Mouse (Mus musculus) B cell, adult 2 months (primary cell): ENCODE data around the gene Scyl3.

ENCODE experiments used
- DNase-seq, 2 experiments: peaks; one replicate each; pipeline ENCODE4 v3.0.0; 2022

Gene Scyl3

DNA sequence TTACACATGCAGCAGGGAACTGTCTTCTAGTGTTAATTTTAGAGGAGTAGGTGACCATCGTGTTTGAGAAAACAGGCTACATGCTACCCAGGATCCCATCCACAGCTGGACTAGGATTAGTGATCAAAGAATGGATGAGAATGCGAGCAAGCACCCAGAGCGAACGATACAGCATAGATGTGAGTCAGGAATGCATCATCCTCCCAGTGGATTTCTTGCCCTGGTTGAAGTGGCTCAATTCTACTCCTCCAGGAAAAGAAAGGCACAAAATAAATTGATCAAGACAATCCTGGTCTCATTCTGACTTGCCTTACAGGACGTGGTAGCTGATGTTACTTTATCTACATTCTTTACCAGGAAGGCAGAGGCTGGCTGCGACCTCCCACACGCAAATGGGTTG lies at the start of gene Scyl3:
Gene Scyl3 (plus strand): TSS at position 255 of the 400 bp plus-strand sequence.
- no peak for DNase-seq

- DNase-seq, result no peak
Observed at GRCm38 (mm10) chr1:163889629-163890028, 39.3 kb upstream of the Scyl3 start.

GRCm38 (mm10) chr1:163893294-163893693 lies 35.6 kb upstream of the Scyl3 start:
- no peak for DNase-seq

- DNase-seq, result no peak
Observed at GRCm38 (mm10) chr1:163893774-163894527, 34.9 kb upstream of the Scyl3 start.

DNA sequence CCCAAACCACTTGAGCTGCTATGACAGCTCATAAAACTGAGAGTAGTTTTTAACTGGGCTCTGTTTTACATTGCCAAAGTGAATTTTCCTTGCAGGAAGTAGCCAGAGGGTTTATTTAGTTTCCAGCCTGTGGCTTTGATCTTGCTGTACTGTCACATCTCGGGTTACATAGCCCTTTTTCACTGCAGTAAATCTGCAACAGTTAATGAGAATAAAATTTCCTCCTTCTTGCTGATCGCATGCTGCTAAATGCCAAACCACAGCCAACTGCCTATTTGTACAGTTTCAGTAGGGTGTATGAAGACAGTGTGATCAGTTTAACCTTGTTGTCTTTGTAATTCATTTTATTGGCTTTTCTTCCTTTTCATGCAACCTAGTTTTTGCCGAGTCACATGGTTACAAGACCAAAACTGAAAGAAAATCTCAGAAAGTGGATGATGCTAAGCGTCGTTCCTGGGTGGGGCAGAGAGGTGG lies 30.6 kb upstream of the Scyl3 start:
- no peak for DNase-seq

- no peak for DNase-seq
Observed at GRCm38 (mm10) chr1:163899575-163899974, 29.3 kb upstream of the Scyl3 start.

DNA sequence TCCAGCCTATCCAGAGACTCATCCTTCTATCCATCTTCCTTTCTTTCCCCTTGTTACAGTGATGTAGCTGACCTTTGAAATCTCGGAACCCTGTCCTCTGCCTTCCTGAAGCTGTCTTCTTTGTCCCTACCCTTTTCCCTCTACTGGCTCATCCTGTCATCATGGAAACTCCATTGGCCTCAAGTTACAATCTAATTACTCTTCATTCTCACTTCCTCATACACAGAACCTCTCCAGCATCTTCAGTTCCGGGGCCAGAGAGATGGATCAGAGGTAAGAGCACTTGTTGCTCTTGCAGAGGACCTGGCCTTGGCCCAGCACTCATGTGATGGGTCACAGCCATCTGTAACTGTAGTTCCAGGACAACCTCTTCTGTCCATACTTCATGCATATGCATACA lies 28.7 kb upstream of the Scyl3 start:
- no peak for DNase-seq

- no peak for DNase-seq
Observed at GRCm38 (mm10) chr1:163903411-163903810, 25.5 kb upstream of the Scyl3 start.

- DNase-seq, result no peak
Observed at GRCm38 (mm10) chr1:163907007-163907811, 21.7 kb upstream of the Scyl3 start.

DNA sequence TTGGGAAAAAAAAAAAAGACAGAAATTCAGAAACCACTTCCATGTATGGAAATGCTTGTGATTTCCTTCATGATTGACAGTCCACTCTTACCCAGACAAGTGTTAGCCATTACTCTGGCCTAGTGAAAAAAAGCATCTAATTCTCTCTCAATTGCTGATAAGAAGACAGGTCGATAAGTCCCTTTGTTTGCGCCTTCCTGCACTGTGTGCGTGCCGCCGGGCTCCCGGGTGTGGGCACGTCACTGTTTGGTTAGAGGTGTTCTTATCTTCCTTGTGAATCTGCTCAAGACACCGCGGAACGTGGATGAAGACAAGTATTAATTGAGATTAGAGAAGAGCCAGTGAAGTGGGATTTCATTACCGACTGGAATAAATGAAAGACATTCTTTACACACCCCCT lies 20.5 kb upstream of the Scyl3 start:
- DNase-seq, result no peak

GRCm38 (mm10) chr1:163910343-163910742 lies 18.6 kb upstream of the Scyl3 start:
- peak; percentile 52 to 53 for DNase-seq

DNA sequence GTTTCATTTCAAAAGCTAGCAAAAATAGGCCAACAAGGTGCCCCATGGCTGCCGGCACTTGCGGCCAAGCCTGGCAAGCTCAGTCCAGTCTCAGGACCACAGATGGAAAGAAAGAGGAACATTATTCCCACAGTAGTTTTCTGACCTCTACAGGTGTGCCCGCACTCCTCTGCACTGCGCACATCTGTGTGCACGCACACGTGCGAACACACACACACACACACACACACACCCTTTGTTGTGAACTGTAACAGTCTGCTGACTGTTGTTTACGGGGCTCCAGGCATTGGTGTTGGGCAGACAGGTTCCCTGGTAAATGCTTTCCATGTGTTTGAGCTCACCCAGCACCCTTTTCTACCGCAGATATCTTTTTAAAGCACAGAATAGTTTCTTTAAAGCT lies 18.1 kb upstream of the Scyl3 start:
- DNase-seq, result no peak

DNA sequence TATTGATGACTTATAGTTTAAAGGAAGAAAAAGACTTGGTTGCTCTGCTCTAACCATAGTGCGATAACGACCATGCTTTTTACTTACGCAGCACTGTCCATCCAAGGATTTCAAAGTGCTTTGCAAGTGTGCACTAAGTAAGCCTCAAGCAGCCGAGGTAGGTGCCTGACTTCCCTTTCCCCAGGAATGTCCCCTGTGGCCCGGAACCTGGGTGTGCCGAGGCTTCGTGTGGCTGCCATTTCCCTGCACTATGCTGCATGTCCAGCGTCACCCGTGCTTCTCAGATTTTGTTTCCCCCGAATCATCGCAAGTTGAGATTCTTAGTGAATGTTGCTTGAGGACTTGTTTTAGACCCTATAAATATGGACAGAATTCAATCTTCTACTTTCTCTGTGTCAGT lies 16.9 kb upstream of the Scyl3 start:
- DNase-seq, result no peak

DNA sequence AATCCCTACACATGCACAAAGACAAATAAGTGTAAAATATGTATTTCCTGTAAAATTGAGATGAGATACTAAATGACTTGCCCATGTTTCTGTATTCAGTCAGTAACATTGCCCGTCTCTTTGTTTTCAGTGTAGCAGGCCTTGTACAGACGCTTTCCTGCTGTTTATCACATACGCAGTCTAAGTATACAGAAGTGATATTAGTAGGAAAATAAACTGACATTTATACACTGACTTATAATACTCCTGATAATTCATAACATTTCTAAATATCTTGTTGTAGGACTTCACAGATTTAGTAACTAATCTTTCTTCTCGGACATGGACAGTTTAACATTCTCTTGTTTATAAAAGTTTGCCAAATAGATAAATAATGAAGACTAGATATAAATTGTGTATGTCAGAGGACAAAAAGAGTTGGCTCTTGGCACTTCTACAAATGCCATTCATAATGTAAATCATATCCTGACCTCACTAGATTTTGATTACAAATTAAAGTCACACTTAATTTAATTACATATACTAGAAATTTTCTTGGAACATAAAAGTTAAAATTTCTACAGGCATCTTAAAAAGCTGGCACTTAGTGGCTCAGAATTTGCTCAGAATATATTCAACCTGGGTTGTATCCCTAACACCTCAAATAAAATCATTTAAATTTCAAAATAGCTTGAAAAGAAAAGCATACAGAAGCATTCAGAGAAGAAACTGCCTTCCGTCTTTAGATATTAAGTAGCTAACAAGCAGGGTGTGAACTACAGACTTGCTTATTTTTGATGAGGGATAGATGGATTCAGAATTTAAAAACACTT lies 11.3 kb upstream of the Scyl3 start:
- no peak for DNase-seq

DNA sequence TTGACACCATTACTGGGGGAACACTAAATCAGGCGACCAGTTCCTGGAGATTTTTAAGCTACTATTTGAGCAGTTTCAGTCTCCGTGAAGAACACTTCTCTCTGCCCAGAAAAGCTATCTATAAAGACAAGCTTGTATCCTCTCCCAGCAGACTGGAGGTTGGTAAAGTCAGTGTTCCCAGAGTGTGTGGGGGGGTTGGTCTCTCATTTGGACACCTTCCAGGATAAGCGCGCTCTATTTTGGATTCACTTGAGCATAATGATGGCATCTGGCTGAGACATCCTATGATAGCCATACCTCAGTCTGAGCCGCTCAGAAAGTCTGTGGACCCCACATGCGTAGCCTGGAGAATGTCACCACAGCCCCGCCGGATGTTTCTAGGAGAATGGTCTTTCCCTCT lies 4.8 kb upstream of the Scyl3 start:
- no peak for DNase-seq

- DNase-seq, result peak; percentile 91
Observed at GRCm38 (mm10) chr1:163929636-163930457, 947 bp downstream of the Scyl3 start.

GRCm38 (mm10) chr1:163930458-163930794 lies 1.5 kb downstream of the Scyl3 start:
- no peak for DNase-seq

DNA sequence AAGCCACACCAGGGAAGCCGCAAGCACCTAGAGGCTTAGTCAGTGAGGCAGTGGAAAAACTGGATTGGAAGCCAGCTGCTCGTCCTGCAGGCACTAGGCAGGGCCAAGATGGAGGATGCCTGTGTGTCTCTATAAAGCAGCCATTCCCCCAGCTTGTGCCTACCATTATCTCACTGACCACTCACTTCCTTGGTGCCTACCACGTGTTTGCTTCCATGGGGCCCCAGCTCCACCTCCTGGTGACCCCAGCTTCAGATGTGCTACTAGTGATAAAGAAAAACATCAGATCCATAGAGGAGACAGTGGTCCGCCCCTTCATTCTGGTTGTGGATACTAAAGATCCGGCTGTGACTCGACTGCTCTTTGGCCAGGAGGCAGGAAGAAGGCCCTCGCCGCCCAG lies 2.9 kb downstream of the Scyl3 start:
- no peak for DNase-seq

GRCm38 (mm10) chr1:163934591-163934990 lies 5.7 kb downstream of the Scyl3 start:
- DNase-seq, result no peak

- no peak for DNase-seq
Observed at GRCm38 (mm10) chr1:163942056-163942455, 13.2 kb downstream of the Scyl3 start.

DNA sequence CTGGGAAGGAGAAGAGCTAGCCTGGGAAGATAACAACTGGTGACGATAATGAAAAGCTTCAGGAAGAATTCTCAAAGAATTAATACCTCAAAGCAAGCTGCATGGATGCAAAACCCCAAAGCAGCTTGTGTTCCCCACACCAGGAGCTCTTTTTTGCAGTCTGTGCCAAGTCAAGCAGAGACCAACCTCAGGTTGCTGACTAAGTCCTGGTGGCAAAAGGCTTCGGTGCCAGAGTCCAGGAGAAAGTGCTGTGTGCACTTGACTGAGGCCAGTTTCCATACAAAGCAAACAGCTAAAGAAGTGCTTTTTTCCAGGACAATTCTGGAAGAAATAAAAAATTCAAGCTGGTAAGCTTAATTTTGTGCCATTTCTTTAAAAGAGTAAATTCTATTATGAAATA lies 24.5 kb downstream of the Scyl3 start:
- DNase-seq, result no peak

GRCm38 (mm10) chr1:163958036-163958435 lies 29.1 kb downstream of the Scyl3 start:
- no peak for DNase-seq
